Mouse (Mus musculus): ENCODE data around the gene Phf14.

The Phf14 gene

DNA sequence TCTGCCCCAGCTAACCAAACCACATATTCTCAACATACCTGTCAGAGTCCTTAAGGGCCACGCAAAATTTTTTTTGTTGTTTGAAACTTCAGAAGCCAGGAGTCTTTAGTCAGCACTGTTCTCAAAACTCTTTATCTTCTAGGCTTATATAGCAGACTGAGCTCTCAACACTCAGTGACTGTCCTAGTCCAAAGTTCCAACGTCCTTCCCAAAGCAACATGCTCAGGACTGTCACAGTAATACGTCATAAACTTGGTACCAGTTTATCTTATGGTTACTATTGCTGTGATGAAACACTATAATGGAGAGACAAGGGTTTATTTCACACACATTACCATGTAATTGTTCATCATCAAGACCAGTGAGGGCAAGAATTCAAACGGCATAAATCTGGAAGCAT, 113.9 kb downstream of the Phf14 start:
- DNase-seq, result no peak

DNA sequence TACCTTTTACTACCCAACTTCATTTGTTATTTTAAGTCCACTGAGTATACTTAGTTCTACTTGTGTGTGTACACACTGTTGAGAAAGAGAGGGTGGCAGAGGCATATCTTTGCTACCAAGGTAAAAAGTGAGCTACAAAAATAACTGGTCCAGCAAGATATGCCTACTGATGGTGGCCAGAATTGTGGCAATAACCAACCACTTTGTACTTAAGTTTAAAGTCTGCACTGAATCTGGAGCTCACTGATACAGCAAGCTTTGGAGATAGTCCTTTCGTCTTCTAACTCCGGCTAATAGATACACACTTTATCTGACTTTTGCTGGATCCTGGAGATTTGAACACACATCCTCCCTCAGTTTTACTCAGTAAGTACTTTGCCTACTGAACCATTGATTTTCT, 115.8 kb downstream of the Phf14 start:
- no peak for DNase-seq

DNA sequence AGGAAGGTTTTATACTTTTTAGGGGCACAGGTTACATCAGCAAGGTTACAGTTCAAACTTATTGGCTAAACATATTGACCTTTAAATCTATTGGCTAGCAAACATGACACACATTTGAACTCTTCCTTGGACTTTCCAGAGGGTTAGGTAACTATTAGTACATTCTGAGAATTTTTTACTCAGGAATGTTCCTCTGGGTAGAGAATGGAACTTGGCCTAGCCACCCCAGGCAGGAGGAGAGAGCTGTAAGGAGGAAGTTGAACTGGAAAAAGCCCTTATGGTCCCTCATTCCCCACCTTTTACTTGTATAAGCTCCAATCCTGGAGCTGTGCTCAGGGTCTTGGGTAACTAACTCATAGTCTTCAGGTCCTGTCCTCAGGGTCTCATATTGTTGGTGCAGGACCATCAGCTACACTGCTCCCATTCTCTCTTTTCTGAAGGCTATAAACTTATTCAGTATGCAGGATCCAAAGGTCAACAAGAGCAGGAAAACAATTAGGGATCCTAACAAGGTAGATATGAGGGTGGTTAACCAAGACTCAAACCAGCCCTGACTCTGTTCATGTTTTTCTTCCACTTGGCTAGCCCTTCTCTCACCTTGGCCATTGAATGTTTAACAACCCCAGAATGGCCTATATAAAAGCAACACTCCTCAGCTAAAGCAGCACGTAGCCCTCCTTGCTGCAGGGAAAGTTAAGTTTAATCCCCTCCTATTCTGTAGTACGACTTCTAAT, 119.4 kb downstream of the Phf14 start:
- DNase-seq, result peak; percentile 44 to 65

DNA sequence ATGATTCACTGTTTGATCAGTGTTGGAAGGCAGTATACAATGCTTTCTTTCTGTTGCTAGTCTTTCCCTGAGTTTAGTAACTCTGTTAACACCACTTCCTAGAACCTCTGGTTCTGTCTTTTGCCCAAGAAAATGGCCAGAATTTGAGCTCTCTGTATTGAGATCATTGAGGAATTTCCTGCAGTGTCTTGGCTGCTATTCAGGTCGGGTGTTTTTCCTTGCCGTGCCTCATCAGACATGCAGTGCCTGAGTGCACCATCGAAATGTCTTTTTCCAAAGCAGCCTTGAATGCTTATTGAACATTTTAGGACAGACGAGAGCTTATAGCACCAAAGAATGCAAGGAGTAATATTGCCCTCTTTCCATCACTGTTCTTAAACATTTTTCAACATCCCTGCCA, 127.0 kb downstream of the Phf14 start:
- DNase-seq, result peak in 1 of 2 experiments; percentile 41

DNA sequence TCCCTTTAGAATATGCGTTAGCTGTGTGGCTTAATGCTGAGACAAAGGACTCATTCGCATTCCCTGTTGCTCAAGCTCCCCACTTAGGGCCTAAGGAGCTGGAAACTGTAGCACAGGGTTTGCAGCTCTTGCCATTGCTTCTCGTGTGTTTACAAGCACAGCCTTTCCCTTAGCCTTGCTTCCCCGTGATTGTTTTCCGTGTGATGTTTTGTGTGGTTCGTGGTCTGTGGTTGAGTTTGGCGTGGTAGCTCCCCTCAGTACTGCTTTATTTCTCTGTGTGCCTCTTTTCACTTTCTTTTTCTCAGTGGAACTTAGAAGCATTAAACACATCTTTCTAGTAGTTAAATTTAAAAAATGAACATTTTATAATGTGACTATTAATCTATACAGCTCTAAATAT, 130.7 kb downstream of the Phf14 start:
- DNase-seq, result no peak

DNA sequence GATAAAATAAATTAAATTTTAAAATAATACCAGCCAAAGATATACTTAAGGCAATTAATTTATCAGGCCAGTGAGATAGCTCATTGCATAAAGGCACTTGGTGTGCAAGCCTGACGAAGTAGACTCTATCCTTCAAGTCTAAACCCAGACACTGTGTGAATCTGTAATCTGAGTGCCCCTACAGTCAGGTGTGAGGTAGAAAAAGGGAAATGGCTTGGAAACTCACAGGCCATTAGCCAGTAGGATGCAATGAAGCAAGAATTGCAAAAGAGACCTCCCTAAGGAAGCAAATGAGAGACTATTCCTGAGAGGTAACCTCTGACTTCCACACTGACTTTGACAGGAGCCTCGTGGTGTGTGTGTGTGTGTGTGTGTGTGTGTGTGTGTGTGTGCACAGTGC, 145.3 kb downstream of the Phf14 start:
- DNase-seq, result no peak

DNA sequence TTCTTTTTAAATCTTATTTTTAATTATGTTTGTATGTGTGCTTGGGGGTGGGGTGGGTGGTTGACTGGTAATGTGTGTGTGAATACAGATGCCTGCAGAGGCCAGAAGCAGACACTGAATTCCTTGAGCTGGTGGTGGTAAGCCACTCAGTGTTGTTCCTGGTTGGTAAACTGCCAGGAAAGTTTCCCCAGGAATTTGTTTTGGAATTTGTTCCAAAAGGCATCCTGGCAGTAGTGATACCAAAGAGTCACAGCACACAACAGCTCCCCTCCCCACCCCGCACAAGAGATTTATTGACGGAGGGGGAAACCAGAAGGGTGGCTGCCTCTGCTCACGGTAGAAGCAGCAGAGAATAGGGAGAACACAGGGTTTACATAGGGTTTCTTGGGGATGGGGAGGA, 146.5 kb downstream of the Phf14 start:
- DNase-seq, result peak; percentile 60 to 70

DNA sequence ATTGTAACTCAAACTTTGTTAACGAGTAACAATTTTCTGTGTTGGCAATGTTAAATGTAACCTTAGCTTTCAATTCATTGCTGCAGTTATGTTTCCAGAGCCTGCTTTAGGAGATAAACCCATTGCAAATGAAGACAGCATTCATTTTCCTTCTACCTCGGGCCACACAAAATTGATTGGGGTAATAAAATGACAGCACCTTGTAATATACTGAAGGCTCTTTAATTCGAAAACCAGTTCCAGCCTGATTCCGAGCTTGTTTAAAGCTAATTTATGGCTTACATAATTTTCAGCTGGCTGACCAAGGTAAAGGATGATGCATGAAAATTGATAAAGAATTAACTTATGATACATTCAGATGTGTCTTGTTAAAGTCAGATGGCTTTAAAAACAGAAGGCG, 151.1 kb downstream of the Phf14 start:
- DNase-seq, result no peak

DNA sequence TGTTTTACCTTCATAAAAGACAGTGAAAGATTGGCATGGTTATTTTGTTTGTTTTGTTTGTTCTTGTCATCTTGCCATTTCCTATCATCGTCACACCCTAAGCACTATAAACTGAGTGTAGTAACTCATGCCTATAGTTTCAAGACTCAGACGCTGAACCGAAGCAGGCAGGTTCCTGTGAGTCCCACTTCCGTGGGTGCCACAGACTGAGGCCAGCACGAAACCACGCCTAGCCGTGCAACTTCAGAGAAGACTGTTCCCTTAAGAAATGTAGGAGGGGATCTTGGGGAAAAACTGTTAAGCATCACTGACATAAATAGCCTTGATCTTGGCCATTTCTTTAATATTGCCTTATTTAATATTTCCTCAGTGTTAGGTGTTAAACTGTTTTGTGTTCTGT, 152.4 kb downstream of the Phf14 start:
- no peak for DNase-seq

DNA sequence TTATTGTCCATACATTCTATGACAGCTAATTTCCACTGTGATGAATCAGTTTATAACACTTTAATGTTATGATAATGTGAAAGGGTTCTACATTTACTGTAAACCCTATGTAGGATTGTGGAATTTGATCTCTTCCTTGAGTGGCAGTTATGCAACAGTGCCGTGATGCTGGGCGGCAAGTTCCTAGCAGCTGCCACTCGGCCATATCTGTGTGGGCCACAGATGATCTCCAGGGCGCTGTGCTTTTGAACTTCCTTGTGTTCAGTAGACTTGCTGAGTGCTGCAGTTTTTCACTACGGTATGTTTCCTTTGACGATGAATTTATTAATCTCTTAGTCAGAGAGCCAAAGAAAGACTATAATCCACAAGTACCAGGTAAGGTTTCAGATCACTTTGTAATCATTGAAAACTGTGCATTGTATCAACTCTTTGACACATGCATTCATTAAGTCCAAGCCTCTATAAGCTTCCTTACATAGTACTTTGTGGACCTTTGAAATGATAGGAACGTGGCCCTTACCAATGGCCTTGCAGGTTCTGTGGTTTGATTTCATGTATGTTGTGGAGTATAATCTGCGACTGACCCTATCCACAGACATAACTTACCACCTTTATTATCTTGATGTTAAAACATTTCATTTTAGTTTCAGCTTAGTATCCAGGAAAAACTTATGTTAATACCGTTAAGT, 153.0 kb downstream of the Phf14 start:
- peak in 1 of 2 experiments; percentile 2 for DNase-seq

DNA sequence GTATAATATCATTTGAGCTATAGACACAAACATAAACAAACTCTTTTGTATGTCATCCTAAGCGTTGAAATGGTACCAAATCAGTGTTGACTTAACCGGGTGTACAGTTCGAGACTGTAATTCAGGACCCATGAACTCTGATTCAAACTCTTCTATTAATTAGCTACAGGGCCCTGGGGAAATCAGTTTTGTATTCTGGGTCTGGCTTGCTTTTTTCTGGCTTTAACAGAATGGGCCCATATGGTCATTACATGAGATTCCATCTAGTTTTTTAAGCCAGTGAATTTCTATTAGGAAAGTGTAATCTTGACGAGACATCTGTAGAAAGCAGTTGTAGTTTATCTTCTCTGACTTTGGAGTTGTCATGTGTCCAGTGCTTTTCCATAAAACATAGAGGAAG, 160.3 kb downstream of the Phf14 start:
- no peak for DNase-seq

DNA sequence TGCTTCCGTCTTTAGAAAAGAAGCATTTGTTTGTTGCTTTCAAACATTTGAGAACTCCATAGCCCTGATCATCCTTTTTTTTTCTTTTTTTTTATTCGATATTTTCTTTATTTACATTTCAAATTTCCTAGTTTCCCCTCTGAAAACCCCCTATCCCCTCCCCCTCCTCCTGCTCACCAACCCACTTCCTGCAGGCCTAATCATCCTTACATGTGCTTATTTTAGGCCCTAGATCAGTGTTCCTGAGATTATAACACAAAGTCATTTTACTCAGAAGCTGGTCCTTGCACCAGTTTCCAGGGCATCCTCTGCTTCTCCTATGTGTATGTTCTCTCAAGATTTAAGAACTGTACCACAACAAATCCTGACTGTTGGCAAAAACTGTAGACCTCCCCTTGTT, 161.7 kb downstream of the Phf14 start:
- no peak for DNase-seq

DNA sequence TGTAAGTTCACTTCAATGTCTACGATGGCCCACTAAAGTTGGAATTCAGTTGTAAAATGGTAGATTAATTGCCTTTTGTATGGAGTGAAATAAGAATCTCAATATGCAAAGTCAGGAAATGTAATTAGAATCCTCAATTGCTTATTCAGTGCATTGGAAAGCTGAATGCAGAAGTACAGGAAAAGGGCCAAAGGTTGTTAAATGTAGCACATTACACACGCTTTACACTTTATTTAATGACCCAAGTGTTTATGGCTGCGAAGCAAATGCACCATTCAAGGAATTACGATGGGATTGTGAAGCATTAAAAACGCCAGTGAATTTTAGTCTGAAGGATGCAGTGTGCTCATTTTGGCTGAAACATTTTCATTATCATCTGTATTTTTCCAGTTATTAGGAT, 167.0 kb downstream of the Phf14 start:
- no peak for DNase-seq

DNA sequence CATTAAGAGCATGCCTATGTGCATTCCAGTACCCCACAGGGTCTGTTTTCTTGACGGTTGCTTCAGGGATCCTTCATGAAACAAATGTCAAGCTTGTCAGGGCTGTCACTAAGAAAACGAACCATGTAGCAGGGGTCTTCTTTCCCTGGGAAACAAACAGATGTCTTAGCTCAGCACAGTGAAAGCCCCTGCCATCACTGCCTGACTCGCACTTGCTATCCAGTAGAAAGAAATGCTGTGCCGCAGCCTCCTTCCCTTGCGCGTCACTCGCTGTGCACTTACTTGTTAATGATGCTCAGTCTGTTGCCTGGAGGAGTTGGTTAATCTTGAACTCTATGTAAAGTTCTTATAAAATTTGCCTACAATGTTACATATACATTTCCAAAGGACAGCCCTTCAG, 169.7 kb downstream of the Phf14 start:
- no peak for DNase-seq

DNA sequence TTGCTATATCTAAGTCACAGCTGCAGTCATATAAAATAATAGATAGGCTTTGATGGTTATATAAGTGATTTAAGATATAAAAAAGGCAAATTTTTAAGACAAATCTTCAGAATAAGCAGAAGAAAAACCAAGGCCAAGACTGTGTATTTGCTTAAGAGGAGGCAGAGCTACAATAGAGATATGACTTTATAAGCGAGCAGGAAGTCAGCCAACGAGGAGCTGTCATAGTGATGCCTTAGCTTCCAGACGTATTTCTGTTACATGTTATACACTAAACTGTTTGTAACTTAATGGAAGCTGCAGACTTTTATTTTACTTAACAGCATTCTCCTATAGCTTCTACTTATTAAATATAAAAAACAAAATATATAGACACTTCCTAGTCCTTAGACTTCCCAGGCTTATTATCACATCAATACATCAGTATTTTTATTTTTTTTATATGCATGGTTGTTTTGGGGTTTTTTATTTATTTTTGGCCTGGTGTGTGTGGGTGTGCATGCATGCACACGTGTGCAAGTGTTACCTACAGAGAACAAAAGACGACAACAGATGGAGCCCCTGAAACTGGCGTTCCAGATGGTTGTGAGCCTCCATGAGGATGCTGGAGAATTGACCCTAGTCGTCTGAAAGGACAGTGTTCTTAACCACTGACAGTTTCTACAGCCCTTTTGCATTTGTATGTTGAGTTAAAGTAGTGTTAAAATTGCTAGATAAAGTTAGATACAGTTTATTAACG, 170.4 kb downstream of the Phf14 start:
- DNase-seq, result no peak

DNA sequence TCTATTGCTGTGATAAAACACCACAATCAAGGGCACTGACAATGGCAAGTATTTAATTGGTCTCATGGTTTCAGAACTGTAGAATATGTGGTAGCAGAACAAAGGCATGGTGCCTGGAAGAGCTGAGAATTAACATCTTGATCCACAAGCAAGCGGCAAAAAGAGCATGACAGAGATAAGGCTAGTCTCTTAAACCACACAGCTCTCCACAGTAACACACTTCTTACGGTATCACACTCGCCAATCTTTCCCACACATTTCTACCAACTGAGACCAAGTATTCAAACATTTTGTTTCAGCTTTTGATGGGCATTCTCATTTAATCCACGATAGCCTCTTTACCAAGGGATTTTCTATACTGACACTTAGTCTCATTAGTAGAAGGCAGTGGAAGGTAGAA, 171.7 kb downstream of the Phf14 start:
- no peak for DNase-seq

DNA sequence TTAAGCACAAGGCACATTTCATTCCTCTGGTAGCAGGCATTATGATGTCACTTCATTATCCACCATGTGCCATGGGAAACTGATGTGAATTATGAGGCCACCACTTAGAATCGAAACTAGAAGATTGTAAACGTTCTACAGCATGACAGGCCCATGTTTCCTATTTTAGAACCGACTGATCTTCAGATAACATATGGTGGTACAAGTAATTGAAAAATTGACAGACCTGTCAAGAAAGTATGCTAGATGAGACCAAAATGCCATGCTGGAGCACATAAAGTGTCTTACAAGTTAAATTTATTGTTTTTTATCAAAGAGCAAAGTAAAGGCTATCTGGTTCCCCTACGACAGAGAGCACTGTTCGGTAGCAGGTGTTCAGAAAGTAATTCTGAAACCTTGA, 172.8 kb downstream of the Phf14 start:
- DNase-seq, result no peak

DNA sequence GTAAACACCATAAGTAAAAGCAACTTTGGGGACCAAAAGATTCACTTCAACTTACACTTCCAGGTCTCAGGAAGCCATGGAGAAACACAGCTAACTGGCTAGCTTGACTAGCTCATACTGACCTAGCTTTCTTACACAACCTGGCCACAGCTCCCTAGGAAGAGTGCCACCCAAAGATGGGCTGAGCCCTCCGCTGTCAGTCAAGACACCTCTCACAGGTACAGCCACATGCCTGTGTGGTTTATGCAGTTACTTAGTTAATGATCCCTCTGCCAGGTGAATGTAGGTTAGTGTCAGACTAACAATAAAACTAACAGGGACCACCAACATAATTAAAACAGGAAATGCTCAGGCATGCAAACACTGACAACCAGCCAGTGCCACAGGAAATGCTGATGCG, 174.1 kb downstream of the Phf14 start:
- DNase-seq, result peak; percentile 20 to 29

DNA sequence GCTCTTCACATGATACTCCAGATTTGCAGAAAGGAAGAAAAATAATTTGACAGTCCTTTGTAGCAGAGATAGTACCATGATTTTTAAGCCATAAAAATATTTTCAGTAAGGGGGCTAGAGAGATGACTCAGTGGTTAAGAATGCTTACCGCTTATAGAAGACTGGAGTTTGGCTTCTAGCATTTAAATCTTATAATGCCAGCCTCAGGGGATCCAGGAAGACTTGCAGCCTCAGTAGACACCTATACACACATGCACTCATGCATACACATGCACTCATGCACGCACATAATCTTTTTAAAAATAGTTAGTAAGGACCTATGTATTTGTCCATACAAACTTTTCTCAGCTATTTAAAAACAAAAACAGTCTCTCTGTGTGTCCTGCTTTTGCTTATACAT, 174.5 kb downstream of the Phf14 start:
- DNase-seq, result no peak

DNA sequence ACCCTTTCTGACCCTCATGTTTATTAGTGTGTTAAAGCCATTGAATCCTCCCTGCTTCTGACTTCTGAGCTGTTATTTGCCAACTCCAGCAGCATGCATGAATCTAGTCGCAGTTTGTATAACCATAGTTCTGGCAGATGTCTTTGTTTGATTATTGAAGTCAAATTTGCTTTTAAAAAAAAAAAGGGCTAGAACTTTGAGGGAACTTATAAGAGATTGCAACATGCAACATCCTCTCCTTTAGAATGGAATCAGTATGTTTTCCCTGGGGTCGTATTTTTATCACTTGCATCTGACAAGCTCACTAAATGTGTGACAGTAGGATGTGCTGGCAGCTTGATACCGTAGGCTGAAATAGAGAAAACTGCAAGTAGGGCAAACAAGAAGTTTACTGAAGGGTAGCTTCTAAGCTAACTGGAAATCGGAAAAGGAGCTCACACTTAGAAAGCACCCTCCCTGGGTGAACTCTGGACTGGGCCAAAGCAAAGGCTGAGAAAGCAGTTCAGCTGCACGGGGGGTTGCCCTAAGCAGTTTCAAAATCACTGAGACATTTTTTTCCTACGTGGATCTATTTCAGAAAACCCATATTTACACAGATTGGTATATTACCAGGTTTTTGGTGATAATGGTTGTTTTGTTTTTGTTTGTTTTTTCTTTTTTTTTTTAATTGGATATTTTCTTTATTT, 175.1 kb downstream of the Phf14 start:
- DNase-seq, result peak; percentile 48 to 53

DNA sequence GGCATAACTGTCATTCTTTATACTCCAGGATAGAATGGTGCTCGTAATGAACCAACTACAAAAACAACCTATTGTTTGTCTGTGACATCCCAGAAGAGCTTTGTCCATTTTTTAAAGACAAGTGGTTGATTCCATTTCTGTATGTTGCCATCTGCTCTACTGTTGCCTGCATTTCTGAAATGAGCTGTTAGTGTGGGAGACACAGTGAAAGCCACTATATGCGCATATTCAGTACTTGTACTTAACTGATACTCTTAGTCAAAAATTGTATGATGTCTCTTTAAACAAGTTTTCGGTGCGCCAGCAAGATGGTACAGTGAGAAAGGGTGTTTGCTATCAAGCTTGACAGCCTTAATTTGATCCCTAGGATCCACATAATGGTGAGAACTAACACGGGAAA, 177.1 kb downstream of the Phf14 start:
- DNase-seq, result no peak

DNA sequence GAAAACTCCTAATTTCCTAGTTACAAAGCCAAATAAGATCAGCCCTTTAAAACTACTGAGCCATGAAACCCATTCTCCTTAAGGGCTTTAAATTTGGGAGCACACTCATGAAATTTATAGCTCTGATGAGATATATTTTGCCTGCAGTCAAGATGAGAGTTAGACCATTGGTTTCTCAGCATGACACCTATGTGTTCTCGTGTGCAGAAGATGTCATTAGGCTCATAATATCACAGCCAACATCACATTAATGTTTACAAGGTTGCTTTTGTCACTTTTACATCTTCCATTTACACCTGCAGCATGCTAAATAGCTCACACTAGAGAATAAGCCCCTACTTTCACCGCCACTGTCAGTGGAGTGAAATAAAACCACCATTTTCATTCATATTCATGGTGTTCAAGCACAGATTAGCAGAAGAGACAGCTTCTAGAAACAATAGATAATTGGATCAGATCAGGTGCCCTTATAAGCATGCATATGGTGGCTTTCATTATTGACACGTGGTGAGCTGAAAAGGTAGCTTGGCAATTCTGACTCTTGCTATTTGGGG, 181.9 kb downstream of the Phf14 start:
- no peak for DNase-seq

DNA sequence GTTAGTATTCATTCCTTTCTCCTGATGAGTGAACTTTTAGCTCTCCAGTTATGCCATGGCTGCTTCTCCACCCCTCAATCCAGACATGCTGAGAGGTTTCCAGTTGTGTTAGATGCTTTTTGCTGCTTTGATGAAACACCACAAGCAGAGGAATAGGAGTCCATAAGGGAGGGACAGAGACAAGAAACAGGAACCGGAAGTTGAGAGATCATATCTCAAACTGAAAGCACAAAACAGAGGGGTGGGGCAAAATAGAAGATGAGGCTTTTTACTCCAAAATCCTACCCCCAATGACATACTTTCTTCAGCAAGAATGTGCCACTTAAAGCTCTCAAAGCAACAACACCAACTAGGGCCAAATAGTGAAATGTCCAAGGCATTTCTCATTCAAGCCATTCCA, 188.1 kb downstream of the Phf14 start:
- DNase-seq, result no peak

Data from kidney, postnatal 36 days (tissue).